Mouse (Mus musculus) 3134 (cell line): ENCODE data around the gene Nrap.
"Not testable (repeated sequence)": the region's sequence is repeated elsewhere in the genome, so short reads cannot be mapped to it uniquely, and the experiment has no call there.

Experiments
- DNase-seq: peaks from one replicate; pipeline ENCODE4 v3.0.0-alpha.2; 2011; ENCODE audit warnings: low spot score; ENCODE audit not compliant: insufficient read length; ENCODE audit errors: extremely low read depth

Gene Nrap

DNA sequence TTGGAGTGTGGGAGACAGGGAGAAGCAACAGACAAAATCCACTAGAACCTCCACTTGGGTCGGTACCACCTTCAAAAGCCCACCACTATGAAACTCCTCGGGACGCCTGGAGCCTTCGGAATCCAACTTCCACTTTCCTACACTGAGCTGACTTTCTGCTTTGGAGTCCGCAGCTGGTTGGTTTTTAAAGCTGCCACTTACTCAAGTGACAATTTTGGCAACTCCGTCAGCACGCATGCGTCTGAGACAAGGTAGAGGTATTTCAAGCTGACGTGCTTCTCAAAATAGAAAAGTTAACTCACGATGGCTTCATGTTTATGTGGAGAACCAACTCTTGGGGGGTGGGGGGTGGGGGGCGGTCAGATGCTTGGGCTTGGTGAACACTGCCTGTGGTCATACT lies at the start of gene Nrap:
Gene Nrap (minus strand): TSS at position 159 of the 400 bp plus-strand sequence.
- no peak for DNase-seq

DNA sequence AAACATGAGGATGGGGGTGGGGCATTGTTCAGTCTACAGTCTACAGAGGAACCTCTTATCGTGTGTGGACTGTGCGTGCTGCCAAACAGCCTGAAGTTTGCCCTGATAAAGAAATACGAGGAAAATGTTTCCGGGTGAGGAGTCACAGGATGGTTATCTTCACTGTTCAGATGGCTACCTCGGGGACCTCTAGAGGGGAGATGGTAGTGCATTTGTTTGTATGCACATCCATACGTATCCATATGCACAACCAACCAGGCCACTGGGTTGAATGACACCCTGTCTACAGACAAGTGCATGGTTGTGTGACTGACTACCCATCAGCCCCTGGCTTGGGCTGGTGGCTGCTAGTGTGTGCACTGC lies 49.2 kb upstream of the Nrap start:
- DNase-seq = no peak

DNA sequence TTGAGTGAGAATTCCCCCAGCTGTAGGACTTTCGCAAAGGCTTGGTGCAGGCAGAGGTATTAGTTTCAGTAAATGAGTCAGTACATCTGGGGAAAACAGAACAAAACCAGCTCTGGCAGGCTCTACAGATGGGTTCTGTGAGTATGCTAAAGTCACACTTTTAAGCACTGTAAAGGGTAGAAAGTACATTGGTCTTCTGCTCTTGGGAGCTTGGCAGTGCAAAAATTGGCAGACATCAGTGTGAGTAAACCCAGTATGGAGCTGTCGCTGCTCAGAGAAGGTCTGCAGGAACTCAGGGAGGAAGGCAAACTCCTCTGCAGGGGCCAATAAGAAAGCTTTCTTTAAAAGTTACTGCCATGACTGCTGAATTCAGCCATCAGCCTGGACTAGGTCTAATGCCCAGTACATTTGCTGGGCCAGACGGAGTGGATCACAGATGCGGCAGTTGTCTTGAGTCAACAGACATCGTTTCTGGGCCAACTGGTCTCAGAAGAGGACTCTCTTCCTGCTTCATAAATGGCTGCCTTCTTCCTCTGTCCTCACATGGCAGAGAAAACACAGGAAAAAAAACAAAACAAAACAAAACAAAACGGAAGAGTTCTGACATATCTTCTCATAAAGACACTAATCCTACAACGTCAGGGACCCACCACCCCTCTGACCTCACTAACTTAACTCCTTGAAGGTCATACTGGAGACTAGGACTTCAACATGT lies 48.7 kb upstream of the Nrap start:
- no peak for DNase-seq

DNA sequence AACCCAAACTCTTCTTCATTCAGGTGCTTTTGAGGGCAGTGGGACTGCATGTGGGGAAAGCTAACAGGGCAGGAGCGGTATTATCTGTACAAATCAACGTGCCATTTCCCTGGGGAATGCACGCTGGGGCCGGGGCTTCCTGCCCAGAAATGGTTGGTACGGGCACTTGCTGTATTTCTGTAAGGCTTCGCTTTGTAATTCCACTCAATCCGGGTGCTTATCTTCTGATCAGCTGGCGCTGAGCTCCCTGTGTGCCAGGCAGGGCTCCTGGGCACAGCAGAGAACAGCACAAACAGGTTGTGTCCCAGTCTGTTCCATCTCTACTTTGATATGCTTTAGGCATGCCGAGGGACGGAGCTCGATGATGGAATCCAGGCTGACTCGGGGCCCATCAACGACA lies 46.5 kb upstream of the Nrap start:
- DNase-seq = no peak

DNA sequence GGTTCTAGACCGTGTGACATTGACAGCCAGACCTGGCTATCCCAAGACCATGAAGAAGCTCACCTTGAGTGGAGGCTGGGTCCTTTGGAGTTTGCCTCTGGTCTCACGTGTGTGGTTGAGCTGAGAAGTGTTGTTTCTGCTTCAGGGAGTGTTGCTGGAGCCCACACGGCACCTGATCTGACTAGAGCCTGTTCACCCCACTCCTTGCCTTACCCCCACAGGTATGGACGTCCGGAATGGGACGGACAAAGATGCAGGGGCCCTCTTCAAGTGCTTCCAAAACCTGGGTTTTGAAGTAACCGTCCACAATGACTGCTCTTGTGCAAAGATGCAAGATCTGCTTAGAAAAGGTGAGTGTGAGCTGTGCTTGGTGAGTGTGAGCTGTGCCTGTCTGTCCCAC lies 43.7 kb upstream of the Nrap start:
- DNase-seq = no peak

DNA sequence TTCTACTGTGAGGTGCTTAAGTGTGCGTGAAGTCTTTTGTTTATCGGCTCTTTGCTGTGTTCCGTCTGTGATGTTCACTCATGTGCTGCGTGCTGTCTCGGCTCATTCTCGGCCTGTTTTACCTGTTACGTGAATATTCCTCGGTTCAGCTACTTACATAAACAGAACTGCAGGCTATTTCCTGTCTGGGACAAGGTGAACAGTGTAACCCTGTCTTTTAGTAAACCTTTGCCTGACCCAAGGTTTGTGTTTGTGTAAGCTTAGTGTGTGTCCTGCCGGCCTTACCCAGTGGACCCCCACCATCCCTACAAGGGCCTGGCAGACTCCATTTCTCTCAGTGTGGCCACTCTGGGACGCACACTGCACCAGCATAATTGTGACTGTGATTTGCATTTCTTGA lies 42.9 kb upstream of the Nrap start:
- no peak for DNase-seq

DNA sequence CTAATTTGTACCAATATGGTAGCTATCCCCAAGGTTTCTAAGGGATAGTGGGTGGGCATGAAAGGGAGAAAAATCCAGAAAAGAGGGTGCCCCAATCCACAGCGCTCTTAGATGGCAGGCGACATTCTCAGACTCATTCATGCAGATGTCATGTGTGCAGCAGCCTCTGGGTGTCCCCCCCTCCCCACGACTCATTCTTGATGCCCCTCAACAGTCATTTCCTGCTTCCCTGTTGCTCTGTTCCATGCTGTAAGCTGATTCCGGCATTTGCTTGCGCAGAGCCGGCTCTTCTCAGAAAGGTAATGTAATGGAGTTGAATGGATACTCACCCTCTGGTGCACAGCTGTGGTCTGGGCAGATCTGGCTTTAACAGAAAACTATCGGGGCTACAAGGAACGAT lies 40.5 kb upstream of the Nrap start:
- no peak for DNase-seq

DNA sequence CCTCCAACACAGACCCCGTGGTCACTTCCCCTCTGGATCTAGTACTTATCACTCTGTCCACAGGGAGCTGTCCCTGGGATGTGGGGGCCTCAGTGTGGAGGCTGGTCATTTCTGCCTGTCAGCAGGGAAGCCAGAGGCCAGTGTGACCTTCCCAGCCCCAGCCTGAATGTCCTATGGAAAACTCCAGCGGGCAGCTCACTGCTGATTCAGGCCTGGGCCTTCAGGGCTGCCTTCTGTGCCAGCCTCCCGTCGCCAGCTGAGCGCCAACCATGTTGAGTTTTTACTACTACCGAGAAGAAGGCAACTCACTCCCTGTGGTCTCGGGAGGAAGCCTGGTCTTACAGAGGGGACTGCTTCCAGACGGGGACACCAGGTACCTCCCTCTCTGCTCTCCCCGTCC lies 35.7 kb upstream of the Nrap start:
- DNase-seq = no peak

DNA sequence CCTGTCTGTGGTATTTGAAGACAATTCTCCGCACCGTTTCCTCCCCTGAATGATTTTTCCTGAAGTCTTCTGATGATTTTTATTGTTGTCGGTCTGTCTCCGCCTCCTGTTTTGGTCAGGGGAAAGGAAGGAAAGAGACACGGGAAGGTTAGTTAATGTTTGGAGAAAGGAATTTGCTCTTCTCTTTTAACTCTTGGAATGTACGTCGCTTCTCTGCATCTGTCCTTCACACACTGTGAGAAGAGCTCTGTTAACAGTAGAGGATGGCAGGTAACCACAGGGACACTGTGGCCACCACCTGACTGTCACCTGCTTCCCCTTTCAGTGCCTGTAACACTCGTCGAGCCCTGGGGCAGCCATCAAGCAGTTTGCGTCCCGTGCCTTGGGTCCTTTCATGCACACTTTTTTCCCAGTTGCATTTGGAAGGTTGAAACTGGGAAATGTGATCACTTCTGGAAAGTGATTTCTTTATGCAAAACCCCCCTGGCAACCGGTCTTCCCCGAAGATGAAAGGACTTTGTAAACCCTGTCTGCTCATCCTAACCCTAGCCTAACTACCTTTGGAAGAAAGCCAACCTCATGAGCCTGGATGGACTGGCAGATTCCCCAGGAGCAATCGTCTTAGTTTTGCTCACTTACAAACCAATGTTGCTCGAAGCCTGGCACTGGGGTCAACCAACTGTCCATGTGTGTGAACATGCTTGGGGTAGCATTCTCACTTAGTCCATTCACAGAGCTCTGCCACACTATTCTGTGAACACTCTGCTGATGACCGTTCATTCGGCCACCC lies 35.0 kb upstream of the Nrap start:
- no peak for DNase-seq

DNA sequence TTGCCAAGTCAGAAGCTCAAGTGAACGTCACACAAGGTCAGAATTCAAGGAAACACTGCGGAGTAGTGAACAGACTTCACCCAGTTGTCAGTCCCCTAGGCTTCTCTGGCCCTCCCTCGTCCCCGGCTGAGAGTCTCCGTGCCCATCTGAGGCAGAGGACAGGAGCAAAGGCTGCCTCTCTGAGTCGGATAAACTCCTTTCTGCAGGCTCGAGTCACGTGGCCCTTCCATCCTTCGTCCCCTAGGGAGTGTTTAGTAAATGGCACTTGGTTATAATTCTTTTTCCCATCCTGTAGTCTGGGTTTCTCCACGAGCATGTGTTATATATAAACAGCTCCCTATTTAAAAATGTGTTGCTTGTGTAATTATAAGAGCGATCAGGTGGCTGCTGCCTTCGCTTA lies 33.5 kb upstream of the Nrap start:
- DNase-seq = no peak

DNA sequence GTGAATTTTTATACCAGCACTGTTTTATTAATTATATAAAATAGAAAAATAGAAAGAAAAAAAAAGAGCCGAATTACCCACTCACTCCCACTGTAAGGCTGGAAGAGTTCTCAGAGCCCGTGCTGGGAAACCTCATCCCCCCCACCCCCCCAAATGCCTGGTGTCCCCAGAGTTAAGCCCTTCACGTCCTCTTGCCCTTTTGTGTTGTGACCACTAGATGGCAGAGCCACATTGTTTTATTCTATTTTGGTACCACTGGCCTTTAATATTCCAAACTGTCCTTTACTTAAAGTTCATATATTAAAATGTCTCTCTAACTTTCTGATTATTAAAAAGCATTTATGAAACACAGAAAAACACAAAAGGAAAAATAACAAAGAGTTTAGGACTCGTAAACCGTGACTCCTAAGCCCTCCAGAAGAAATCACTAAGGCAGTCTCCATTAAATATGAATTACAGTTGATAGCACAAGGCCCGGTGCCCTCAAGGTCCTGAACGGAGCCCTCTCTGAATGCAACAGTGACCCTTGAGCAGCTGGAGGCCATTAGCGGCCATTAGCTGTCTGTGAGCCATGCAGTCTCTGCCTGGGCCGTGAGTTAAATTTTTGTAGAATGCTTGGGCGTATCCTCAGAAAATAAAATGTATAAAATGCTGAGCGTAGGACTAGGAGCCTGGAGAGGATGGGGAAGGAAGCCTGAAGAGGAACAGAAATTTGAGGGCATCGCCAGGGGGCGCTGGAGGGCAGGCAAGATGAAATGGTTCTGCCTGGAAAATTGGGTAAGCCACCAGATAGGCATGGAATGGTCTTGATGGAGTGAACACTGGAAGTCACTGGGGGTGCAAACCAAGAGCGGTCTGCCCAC lies 32.9 kb upstream of the Nrap start:
- peak; percentile 36 for DNase-seq

DNA sequence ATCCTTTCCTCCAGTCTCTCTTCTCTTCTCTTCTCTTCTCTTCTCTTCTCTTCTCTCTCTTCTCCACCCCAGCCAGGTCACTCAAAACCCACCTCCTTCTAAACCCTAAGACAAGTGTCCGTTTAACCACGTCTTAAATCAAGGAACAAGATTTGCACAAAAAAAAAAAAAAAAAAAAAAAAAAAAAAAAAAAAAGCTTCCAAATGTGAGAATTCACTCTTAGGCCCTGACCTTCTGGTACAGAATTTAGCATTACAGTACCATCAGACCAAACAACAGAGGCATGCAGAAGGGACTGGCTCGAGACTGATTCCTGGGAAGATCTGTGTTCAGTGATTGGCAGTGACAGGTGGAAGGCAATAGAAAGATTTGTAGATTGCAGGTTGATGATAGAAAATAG lies 30.5 kb upstream of the Nrap start:
- no peak for DNase-seq

DNA sequence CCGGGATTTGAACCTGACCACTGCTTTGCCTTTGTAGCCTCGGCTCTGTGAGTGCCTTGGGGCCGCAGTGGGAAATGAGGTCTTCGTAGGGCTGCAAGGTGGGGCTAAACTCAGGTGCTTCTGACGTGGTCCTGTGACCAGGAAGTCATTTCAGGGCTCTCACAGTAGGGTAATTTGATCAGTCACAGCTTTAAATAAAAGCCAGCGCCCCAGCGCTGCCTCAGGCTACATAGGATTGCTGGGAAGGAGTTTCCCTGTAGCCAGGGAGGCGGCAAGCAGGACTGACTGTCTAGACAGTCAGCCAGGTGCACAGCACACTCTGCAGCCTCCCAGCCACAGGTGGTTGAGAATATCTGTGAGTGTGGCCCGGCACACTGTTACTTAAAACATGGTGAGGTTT lies 29.6 kb upstream of the Nrap start:
- DNase-seq = no peak

DNA sequence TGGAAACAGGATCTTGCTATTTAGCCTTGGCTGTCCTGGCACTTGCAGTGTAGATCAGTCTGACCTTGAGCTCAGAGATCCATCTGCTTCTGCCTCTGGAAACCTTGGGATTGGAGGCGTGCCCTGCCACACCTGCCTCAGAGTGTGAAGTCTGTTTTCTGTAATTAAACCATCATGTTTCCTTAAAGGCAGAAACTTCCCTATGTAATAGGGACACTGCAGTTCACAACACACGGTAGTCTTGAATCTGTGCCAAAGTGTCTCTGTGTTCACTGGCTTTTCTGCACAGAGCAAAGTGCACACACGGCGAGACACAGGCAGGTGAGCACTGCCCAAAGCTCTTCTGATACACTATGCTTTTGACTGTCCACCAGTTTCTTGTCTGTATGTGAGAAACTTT lies 28.6 kb upstream of the Nrap start:
- DNase-seq = no peak

DNA sequence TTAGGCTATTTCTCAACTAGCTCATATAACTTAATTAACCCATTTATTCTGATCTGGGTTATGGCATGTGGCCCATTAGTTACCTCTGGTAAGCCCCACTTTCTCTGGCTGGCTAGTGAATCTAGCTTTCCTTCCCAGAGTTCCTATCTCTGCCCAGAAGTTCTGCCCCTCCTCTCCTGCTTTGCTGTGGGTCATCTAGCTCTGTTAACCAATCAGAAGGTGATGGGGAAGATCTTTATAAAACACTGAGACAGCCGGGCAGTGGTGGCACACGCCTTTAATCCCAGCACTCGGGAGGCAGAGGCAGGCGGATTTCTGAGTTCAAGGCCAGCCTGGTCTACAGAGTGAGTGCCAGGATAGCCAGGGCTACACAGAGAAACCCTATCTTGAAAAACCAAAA lies 20.0 kb upstream of the Nrap start:
- DNase-seq = not testable (repeated sequence)

DNA sequence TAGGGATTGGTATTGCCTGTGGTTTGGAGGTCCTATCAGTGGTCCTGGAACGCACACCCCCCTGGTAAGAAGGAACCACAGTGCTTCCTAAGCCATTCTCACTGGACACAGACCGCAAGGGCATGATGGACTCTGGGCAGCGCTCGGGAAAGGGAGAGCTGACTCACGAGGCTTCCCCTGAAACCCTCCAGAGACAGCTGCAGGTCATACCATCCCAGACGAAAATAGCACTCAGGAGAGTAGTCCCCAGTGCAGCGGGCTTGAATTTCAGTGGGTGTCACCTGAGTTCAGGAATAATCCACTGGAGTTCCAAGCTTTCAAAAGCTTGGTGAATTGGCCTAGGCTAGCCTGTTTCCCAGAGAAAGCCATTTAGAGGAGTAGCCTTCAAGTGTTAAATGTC lies 16.7 kb upstream of the Nrap start:
- no peak for DNase-seq

DNA sequence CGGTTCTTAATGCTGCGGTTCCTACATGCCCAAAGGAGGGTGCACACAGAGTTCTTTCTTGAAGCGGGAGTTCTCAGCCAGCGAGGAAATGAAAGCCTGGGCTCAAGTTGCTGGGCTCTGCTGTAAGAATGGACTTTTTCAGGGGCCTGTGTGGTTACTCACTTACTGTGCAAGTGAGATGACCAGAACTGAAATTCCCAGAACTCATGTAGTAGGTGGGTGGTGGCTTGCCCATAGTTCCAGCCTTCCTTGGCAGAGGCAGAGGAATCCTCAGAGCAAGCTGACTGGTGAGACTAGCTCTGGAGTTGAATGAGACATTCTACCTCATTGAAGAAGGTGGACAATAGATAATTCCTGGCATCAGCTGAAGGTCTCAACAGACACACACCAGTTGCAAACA lies 16.0 kb upstream of the Nrap start:
- no peak for DNase-seq

DNA sequence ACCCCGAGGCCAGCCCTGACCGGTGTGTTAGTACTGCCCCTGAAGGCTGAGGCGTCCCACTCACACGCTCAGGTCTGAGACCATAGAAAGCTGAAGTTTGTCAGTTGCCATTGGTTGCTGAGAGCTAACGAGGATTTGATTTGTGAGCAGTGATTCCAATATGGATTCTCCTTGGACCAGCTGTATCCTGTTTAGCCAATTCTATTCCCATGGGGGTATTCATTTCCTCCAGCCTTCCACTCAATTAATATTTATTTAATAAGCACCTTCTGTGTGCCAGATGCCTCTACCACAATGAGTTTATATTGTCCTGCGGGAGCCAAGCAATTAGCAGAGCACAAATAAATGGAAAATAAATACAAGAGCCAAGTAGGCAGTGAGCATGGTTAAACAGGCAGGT lies 12.0 kb upstream of the Nrap start:
- no peak for DNase-seq

DNA sequence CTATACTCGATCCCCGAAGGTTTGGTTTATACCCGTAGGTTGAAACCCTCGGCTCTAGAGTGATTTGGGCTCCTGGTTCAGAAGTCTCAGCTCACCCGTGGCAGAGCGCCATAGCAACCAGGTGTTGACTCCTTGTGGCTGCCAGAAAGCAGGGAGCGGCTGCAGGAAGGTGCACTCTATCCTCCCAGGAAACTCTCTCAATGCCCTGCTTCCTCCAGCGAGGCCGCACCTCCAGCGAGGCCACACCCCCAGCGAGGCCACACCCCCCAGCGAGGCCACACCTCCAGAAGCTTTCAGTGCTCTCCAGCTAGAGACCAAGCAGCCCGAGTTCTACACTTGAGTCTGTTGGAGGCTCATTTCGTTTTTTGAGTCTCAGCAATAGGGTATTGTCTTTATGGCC lies 10.4 kb upstream of the Nrap start:
- DNase-seq = peak; percentile 81

DNA sequence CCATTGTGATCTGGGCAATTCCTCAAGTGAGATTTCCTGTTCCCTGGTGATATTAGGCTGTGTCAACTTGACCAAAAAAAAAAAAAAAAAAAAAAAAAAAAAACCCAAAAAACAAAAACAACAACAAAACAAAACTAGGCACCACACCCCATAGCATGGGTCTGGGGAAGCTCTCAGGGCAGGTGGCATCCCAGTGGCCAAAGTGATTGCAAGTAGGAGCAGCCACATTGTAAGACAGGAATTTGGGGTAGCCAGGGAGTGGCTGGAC lies 8.6 kb upstream of the Nrap start:
- DNase-seq = no peak

DNA sequence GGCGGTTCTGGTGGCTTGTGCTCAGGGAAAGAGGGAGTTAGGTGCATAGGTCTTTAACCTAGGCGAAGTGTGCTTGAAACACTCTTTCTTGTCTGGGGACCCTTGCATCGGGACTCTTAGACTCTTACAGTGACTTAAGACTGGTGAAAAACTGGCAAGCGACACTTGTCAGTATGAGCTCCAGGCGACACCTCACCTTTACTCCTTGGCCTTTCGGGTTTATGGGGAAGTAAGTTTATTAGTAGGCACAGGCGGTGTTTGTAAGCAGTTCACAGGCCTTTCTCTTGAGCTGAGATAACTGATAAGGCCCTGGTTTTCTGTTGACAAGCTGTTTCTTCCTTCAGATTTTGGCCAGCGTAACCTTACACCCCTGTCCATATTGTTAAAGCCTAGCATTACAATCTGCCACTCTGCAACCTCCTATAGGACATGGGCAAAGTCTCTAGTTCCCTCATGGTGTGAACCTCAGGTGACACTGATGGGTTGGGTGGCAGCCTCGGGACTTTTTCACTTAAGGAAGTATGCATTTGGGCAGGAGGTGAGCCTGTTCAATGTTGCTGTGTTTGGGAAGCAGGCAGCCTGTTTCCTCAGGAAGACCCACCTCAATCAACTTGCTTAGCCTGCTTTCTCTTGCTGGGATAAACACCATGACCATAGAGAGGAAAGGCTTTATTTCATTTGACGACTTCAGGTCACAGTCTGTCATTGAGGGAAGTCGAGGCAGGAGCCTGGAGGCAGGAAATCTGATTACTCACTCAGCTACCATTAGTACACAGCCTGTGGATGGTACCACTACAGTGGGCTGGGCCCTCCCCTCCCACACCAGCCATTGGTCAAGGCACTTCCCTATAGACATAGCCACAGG lies 8.1 kb upstream of the Nrap start:
- DNase-seq = no peak
